ENCODE assay signal across 9 mouse cellular contexts in genomic region chr7:129653791-129654271, GRCm38 (mm10).
A peak's percentile ranks its signal among the peaks of the same experiment; 100 is the strongest.
DNase-seq lines count a peak whose midpoint lies in the region; ATAC-seq and TF ChIP-seq lines count a peak whose summit lies in the region.
"Had no signal": no experiment of that assay in that cellular context is flagged by ENCODE, and none has a peak within 500 bp of the region (broad histone marks: within the 10 kb centered on the region; RNA-seq: fewer than 3 reads in every experiment).

No protein-coding gene starts in this region.

- ATAC-seq in embryonic facial prominence, embryonic 15.5 days (ENCODE audit: insufficient number of reproducible peaks, low FRiP score, low TSS enrichment, low read depth) = no peak
- ATAC-seq in kidney, postnatal 0 days (replicated peaks; ENCODE audit: low FRiP score, low read depth) = peak; percentile 79
- ATAC-seq in liver, embryonic 12.5 days = peak; percentile 20
- peak; percentile 60 for ATAC-seq in neural tube, embryonic 11.5 days (ENCODE audit: insufficient read depth, low FRiP score, low TSS enrichment)

- no peak overlapping the region for H3K4me3 ChIP-seq in bone marrow, adult 2 months (replicated peaks; ENCODE audit: control insufficient read depth, low read depth, low read length)
- H3K4me3 ChIP-seq in embryonic facial prominence, embryonic 15.5 days (replicated peaks) = no peak overlapping the region
- no peak overlapping the region for H3K4me3 ChIP-seq in heart, embryonic 10.5 days
- no peak overlapping the region for H3K4me3 ChIP-seq in kidney, postnatal 0 days (replicated peaks; ENCODE audit: low read depth, low read length)
- no peak overlapping the region for H3K4me3 ChIP-seq in liver, embryonic 12.5 days
- no peak overlapping the region for H3K4me3 ChIP-seq in neural tube, embryonic 11.5 days (ENCODE audit: low read depth, low read length)
- H3K4me3 ChIP-seq in testis, adult 2 months (ENCODE audit: control insufficient read depth, low read depth, low read length) = no peak overlapping the region
- H3K4me3 ChIP-seq: erythroblast, embryonic 14.5 days had no signal

- H3K9ac ChIP-seq in embryonic facial prominence, embryonic 15.5 days = no peak overlapping the region
- H3K9ac ChIP-seq in kidney, postnatal 0 days (ENCODE audit: low read depth, low read length) = no peak overlapping the region
- H3K9ac ChIP-seq in liver, embryonic 12.5 days = no peak overlapping the region
- no peak overlapping the region for H3K9ac ChIP-seq in neural tube, embryonic 11.5 days (ENCODE audit: low read length)

- DNase-seq in CD4-positive helper T cell, adult 2 months (ENCODE audit: low read depth, low spot score) = peak; percentile 35
- peak; percentile 80 for DNase-seq in heart, embryonic 10.5 days (ENCODE audit: low spot score)
- peak; percentile 87 for DNase-seq in kidney, postnatal 0 days (ENCODE audit: low spot score)
- peak; percentile 87 for DNase-seq in neural tube, embryonic 11.5 days (ENCODE audit: low spot score)

- H3K4me1 ChIP-seq in bone marrow, adult 2 months (ENCODE audit: control insufficient read depth, insufficient read depth, low read length) = no peaks in the 10 kb centered on the region
- H3K4me1 ChIP-seq in embryonic facial prominence, embryonic 15.5 days = peaks cover 44% of the 10 kb centered on the region
- H3K4me1 ChIP-seq in heart, embryonic 10.5 days = peaks cover 14% of the 10 kb centered on the region
- no peaks in the 10 kb centered on the region for H3K4me1 ChIP-seq in kidney, postnatal 0 days (replicated peaks; ENCODE audit: insufficient read depth, low read length)
- no peaks in the 10 kb centered on the region; the same call in 1 of the 2 replicates for H3K4me1 ChIP-seq in liver, embryonic 12.5 days
- H3K4me1 ChIP-seq in neural tube, embryonic 11.5 days (ENCODE audit: control insufficient read depth, insufficient read depth, low read length) = no peaks in the 10 kb centered on the region
- no peaks in the 10 kb centered on the region; the same call in 1 of the 2 replicates for H3K4me1 ChIP-seq in testis, adult 2 months (ENCODE audit: control insufficient read depth, insufficient read depth, low read length)

- TF ChIP-seq POLR2A in bone marrow, adult 2 months (IDR thresholded peaks at IDR 0.05; ENCODE audit: borderline replicate concordance, control insufficient read depth, low read depth, low read length) = no peak
- no peak for TF ChIP-seq POLR2A in testis, adult 2 months (IDR thresholded peaks at IDR 0.05; ENCODE audit: control insufficient read depth, low read depth, low read length)

- H3K9me3 ChIP-seq in embryonic facial prominence, embryonic 15.5 days (replicated peaks) = no peaks in the 10 kb centered on the region
- no peaks in the 10 kb centered on the region for H3K9me3 ChIP-seq in heart, embryonic 10.5 days
- H3K9me3 ChIP-seq in kidney, postnatal 0 days (replicated peaks; ENCODE audit: low read length) = no peaks in the 10 kb centered on the region
- H3K9me3 ChIP-seq in liver, embryonic 12.5 days (replicated peaks) = no peaks in the 10 kb centered on the region
- no peaks in the 10 kb centered on the region for H3K9me3 ChIP-seq in neural tube, embryonic 11.5 days (ENCODE audit: control insufficient read depth, low read length)

- no peaks in the 10 kb centered on the region for H3K36me3 ChIP-seq in embryonic facial prominence, embryonic 15.5 days
- H3K36me3 ChIP-seq in heart, embryonic 10.5 days = no peaks in the 10 kb centered on the region
- no peaks in the 10 kb centered on the region for H3K36me3 ChIP-seq in kidney, postnatal 0 days (ENCODE audit: insufficient read depth, low read length)
- H3K36me3 ChIP-seq in liver, embryonic 12.5 days = no peaks in the 10 kb centered on the region
- no peaks in the 10 kb centered on the region for H3K36me3 ChIP-seq in neural tube, embryonic 11.5 days (ENCODE audit: control insufficient read depth, insufficient read depth, low read length)
- H3K36me3 ChIP-seq in testis, adult 2 months (ENCODE audit: control insufficient read depth, insufficient read depth, low read length) = no peaks in the 10 kb centered on the region

- WGBS in bone marrow, adult 2 months = 18% methylated on average over 11 of the region's 11 CpGs
- 5% methylated on average over 11 of the region's 11 CpGs for WGBS in embryonic facial prominence, embryonic 15.5 days
- WGBS in heart, embryonic 10.5 days = 12% methylated on average over 11 of the region's 11 CpGs
- 7% methylated on average over 11 of the region's 11 CpGs for WGBS in kidney, postnatal 0 days
- WGBS in liver, embryonic 12.5 days (ENCODE audit: insufficient replicate concordance) = 13% methylated on average over 11 of the region's 11 CpGs
- 10% methylated on average over 11 of the region's 11 CpGs for WGBS in neural tube, embryonic 11.5 days

- H3K4me2 ChIP-seq in embryonic facial prominence, embryonic 15.5 days (replicated peaks) = no peak overlapping the region
- no peak overlapping the region for H3K4me2 ChIP-seq in kidney, postnatal 0 days (ENCODE audit: low read length)
- H3K4me2 ChIP-seq in liver, embryonic 12.5 days = no peak overlapping the region
- no peak overlapping the region for H3K4me2 ChIP-seq in neural tube, embryonic 11.5 days (ENCODE audit: low read depth)

- peak; percentile 95 for TF ChIP-seq CTCF in bone marrow, adult 2 months (IDR thresholded peaks at IDR 0.05; ENCODE audit: control insufficient read depth, insufficient read depth, low read length)
- TF ChIP-seq CTCF in kidney, postnatal 0 days (IDR thresholded peaks at IDR 0.05; ENCODE audit: low read depth) = peak; percentile 99
- peak; percentile 99 for TF ChIP-seq CTCF in testis, adult 2 months (IDR thresholded peaks at IDR 0.05; ENCODE audit: control insufficient read depth, insufficient read depth, insufficient replicate concordance, low read depth, low read length)

- no peak overlapping the region for H3K27ac ChIP-seq in bone marrow, adult 2 months (ENCODE audit: control insufficient read depth, insufficient read depth, low read depth, low read length, poor library complexity)
- H3K27ac ChIP-seq in embryonic facial prominence, embryonic 15.5 days (replicated peaks) = peak overlapping the region; percentile 71
- no peak overlapping the region for H3K27ac ChIP-seq in heart, embryonic 10.5 days
- H3K27ac ChIP-seq in kidney, postnatal 0 days = no peak overlapping the region
- H3K27ac ChIP-seq in liver, embryonic 12.5 days = no peak overlapping the region
- H3K27ac ChIP-seq in neural tube, embryonic 11.5 days (ENCODE audit: low read depth, low read length) = no peak overlapping the region
- H3K27ac ChIP-seq in testis, adult 2 months (ENCODE audit: control insufficient read depth, insufficient read depth, low read depth, low read length) = no peak overlapping the region

- no peaks in the 10 kb centered on the region for H3K27me3 ChIP-seq in embryonic facial prominence, embryonic 15.5 days
- H3K27me3 ChIP-seq in heart, embryonic 10.5 days (ENCODE audit: insufficient read depth, poor library complexity, severe bottlenecking) = peaks cover 35% of the 10 kb centered on the region
- no peaks in the 10 kb centered on the region for H3K27me3 ChIP-seq in kidney, postnatal 0 days (ENCODE audit: insufficient read depth, low read length)
- H3K27me3 ChIP-seq in liver, embryonic 12.5 days (replicated peaks) = no peaks in the 10 kb centered on the region; the same call in none of the 2 replicates
- H3K27me3 ChIP-seq in neural tube, embryonic 11.5 days (ENCODE audit: control insufficient read depth, insufficient read depth, low read length) = no peaks in the 10 kb centered on the region
- no peaks in the 10 kb centered on the region for H3K27me3 ChIP-seq in testis, adult 2 months (ENCODE audit: control insufficient read depth, insufficient read depth, low read length)

Comparison
In these comparisons a context has a peak if more than half of its experiments do, and no peak if none do; other contexts are left out.
1. DNase-seq: peak in every context shown above with its lines; median percentile 87 in kidney, postnatal 0 days; 87 in neural tube, embryonic 11.5 days; 80 in heart, embryonic 10.5 days; 35 in CD4-positive helper T cell, adult 2 months.